Mouse (Mus musculus): ENCODE measurements around the gene Sars. TPM values are rescaled to one million over a fixed set of nuclear protein-coding genes. Genes with fewer than 3 reads are reported as not detected.

The Sars gene
- polyA plus RNA-seq, 1 experiment from 2014 or later = 81.3 TPM

DNA sequence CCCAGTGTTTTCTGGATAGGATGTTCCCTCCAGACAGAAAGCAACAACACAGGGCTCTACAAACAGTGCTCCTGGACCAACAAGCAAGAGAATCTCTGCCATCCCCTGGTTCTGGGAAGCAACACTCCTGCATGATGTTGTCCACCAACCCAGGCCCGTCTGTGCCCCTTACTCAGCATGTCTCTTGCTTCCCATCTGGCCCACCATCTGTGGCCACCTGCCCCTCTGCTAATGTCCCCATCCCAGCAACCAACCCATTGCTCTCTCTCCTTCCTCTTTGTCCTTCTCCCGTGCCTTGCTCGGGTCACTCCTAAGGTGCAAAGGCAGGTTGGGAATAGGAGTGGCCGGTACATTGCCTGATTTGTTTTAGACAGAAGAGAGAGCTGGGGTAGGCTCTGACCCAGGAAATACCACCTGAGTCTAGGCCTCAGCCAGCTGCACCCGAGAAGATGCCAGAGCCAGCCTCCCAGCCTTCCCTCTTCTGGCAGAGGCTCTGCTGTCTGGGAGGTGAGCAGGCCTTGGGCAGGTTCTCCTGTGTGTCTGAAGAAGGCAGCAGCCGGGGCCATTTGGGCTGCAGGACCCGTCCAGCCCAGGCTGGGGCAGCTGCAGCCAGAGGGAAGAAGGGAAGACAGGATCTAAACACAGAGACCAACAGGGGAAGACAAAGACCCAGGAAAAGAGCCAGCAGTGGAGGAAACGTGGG is 35.2 kb downstream of the Sars start:
- H3K27ac ChIP-seq (ENCODE audit: low read length) = no peak overlapping the region
- 57% methylated on average over 8 of the region's 8 CpGs for WGBS
- no peak overlapping the region for H3K4me3 ChIP-seq (ENCODE audit: low read depth, low read length)
- DNase-seq (ENCODE audit: low spot score) (no peak), ATAC-seq (no peak)
- no peaks in the 10 kb centered on the region for H3K27me3 ChIP-seq (replicated peaks; ENCODE audit: insufficient read depth, low read length)
- peaks cover 8% of the 10 kb centered on the region; the same call in 1 of the 2 replicates for H3K4me1 ChIP-seq (ENCODE audit: insufficient read depth, low read depth, low read length)
- TF ChIP-seq EP300 (IDR thresholded peaks at IDR 0.05) (no peak), CTCF (IDR thresholded peaks at IDR 0.05) (no peak)
- H3K9ac ChIP-seq (replicated peaks; ENCODE audit: low read depth) = no peak overlapping the region
- H3K9me3 ChIP-seq (ENCODE audit: low read length) = no peaks in the 10 kb centered on the region
- H3K4me2 ChIP-seq (replicated peaks; ENCODE audit: low read depth, low read length) = no peak overlapping the region
- no peaks in the 10 kb centered on the region for H3K36me3 ChIP-seq (ENCODE audit: insufficient read depth, low read length)

DNA sequence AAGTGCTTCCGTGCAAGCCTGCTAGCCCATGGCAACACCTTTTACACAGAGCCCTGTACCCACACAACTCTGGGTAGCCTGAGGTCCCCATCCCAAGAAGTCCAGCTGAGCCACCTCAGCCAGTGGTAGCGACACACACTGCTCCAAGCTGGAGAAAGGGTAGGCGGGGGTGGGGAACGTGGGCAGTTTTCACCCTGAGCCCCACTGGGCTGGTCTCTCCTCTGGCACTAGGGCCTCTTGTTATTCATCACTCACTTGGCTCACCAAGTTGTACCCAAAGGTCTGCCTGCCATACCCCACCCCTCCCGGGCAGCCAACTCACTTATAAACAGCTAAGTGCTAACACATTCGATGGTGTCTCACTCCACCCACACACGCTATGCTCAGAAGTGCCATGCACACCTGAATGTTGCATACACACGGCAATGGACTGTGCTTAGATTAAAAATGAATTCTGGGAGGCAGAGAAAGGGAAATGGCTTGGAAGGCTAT is 36.4 kb downstream of the Sars start:
- Histone ChIP-seq H3K4me1 (ENCODE audit: insufficient read depth, low read depth, low read length) (peaks cover 8% of the 10 kb centered on the region; the same call in 1 of the 2 replicates), H3K4me2 (replicated peaks; ENCODE audit: low read depth, low read length) (no peak overlapping the region), H3K9ac (replicated peaks; ENCODE audit: low read depth) (no peak overlapping the region), H3K27ac (ENCODE audit: low read length) (no peak overlapping the region), H3K9me3 (ENCODE audit: low read length) (no peaks in the 10 kb centered on the region), H3K4me3 (ENCODE audit: low read depth, low read length) (no peak overlapping the region), H3K27me3 (replicated peaks; ENCODE audit: insufficient read depth, low read length) (no peaks in the 10 kb centered on the region), H3K36me3 (ENCODE audit: insufficient read depth, low read length) (no peaks in the 10 kb centered on the region)
- ATAC-seq = no peak
- TF ChIP-seq EP300 (IDR thresholded peaks at IDR 0.05) (no peak), CTCF (IDR thresholded peaks at IDR 0.05) (no peak)
- 79% methylated on average over 8 of the region's 8 CpGs for WGBS
- DNase-seq (ENCODE audit: low spot score) = no peak

GRCm38 (mm10) chr3:108406306-108406885 is 38.6 kb downstream of the Sars start:
- Histone ChIP-seq H3K4me3 (ENCODE audit: low read depth, low read length) (no peak overlapping the region), H3K9ac (replicated peaks; ENCODE audit: low read depth) (no peak overlapping the region), H3K27ac (ENCODE audit: low read length) (no peak overlapping the region), H3K9me3 (ENCODE audit: low read length) (no peaks in the 10 kb centered on the region), H3K4me2 (replicated peaks; ENCODE audit: low read depth, low read length) (no peak overlapping the region), H3K4me1 (ENCODE audit: insufficient read depth, low read depth, low read length) (peaks cover 7% of the 10 kb centered on the region; the same call in 1 of the 2 replicates), H3K27me3 (replicated peaks; ENCODE audit: insufficient read depth, low read length) (no peaks in the 10 kb centered on the region), H3K36me3 (ENCODE audit: insufficient read depth, low read length) (no peaks in the 10 kb centered on the region)
- WGBS = 91% methylated on average over 24 of the region's 24 CpGs
- DNase-seq (ENCODE audit: low spot score) (no peak), ATAC-seq (no peak)
- no peak for TF ChIP-seq EP300 (IDR thresholded peaks at IDR 0.05)
- TF ChIP-seq CTCF (IDR thresholded peaks at IDR 0.05) = no peak

DNA sequence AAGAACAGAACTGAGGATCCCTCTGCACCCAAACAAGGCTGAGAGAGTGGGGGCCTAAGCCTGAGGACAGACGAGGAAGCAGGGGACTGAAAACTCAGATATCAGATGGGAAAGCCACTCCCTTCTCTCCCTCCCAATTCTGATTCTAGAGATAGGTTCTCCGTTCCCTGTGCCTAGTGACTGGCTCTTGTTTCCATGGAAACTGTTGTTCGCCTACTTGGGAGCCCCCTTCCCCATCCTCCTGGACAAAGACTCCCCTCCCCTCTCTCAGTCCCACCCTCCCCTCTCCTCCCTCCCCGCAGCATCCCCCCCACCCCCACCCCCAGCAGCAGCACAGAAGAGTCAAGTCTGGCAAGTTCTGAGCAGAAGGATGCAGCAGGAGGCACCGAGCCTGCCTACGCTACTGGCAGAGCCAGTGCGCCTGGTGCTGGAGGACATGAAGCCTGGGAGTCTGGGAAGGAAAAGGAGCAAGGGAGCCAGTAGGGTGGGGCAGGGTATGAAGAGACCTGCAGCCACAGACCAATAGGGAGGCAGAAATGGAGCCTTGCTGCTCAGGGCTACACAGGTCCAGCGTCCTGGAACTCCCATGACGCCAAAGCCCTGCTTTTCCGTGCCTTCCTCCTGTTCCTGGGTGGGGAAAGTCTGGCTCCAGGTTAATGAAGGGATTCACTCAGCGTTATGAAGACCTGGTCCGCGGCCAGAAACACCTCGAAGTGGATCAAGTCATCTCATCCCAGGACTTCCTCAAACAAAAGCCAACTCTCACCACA is 39.3 kb downstream of the Sars start:
- Histone ChIP-seq H3K4me1 (ENCODE audit: insufficient read depth, low read depth, low read length) (peaks cover 3% of the 10 kb centered on the region; the same call in 1 of the 2 replicates), H3K27ac (ENCODE audit: low read length) (no peak overlapping the region), H3K9me3 (ENCODE audit: low read length) (no peaks in the 10 kb centered on the region), H3K9ac (replicated peaks; ENCODE audit: low read depth) (no peak overlapping the region), H3K4me3 (ENCODE audit: low read depth, low read length) (no peak overlapping the region), H3K36me3 (ENCODE audit: insufficient read depth, low read length) (no peaks in the 10 kb centered on the region), H3K27me3 (replicated peaks; ENCODE audit: insufficient read depth, low read length) (no peaks in the 10 kb centered on the region), H3K4me2 (replicated peaks; ENCODE audit: low read depth, low read length) (no peak overlapping the region)
- 53% methylated on average over 14 of the region's 14 CpGs for WGBS
- no peak for ATAC-seq
- TF ChIP-seq EP300 (IDR thresholded peaks at IDR 0.05) = no peak
- TF ChIP-seq CTCF (IDR thresholded peaks at IDR 0.05) = no peak
- DNase-seq (ENCODE audit: low spot score) = no peak

GRCm38 (mm10) chr3:108402528-108402920 is 42.5 kb downstream of the Sars start:
- no peak for ATAC-seq
- Histone ChIP-seq H3K4me1 (ENCODE audit: insufficient read depth, low read depth, low read length) (peaks cover 3% of the 10 kb centered on the region; the same call in 1 of the 2 replicates), H3K9ac (replicated peaks; ENCODE audit: low read depth) (no peak overlapping the region), H3K27me3 (replicated peaks; ENCODE audit: insufficient read depth, low read length) (no peaks in the 10 kb centered on the region), H3K27ac (ENCODE audit: low read length) (no peak overlapping the region), H3K4me3 (ENCODE audit: low read depth, low read length) (no peak overlapping the region), H3K4me2 (replicated peaks; ENCODE audit: low read depth, low read length) (no peak overlapping the region), H3K36me3 (ENCODE audit: insufficient read depth, low read length) (no peaks in the 10 kb centered on the region), H3K9me3 (ENCODE audit: low read length) (no peaks in the 10 kb centered on the region)
- TF ChIP-seq CTCF (IDR thresholded peaks at IDR 0.05) = no peak
- TF ChIP-seq EP300 (IDR thresholded peaks at IDR 0.05) = no peak
- DNase-seq (ENCODE audit: low spot score) = no peak
- WGBS = 81% methylated on average over 15 of the region's 15 CpGs
